Mouse (Mus musculus): ENCODE data around the gene Best1. TPM values are rescaled to one million over a fixed set of nuclear protein-coding genes. Genes with fewer than 3 reads are reported as not detected.

The Best1 gene
- polyA plus RNA-seq, 1 experiment from 2014 or later: 0.61 TPM

GRCm38 (mm10) chr19:9989171-9989883, 12.1 kb downstream of the Best1 start:
- Histone ChIP-seq H3K4me1 (replicated peaks; ENCODE audit: control insufficient read depth, insufficient read depth, low read length) (no peaks in the 10 kb centered on the region), H3K9ac (ENCODE audit: low read depth, low read length) (no peak overlapping the region), H3K36me3 (ENCODE audit: control insufficient read depth, insufficient read depth) (peaks cover 16% of the 10 kb centered on the region), H3K4me2 (replicated peaks; ENCODE audit: low read depth) (no peak overlapping the region), H3K27ac (ENCODE audit: low read depth, low read length) (no peak overlapping the region), H3K4me3 (ENCODE audit: low read depth, low read length) (no peak overlapping the region), H3K27me3 (replicated peaks; ENCODE audit: control insufficient read depth, insufficient read depth, low read length) (no peaks in the 10 kb centered on the region), H3K9me3 (ENCODE audit: control insufficient read depth) (no peaks in the 10 kb centered on the region)
- WGBS: 66% methylated on average over 17 of the region's 17 CpGs
- no peak for ATAC-seq
- TF ChIP-seq CTCF (IDR thresholded peaks at IDR 0.05; ENCODE audit: low read depth): peak; percentile 82

DNA sequence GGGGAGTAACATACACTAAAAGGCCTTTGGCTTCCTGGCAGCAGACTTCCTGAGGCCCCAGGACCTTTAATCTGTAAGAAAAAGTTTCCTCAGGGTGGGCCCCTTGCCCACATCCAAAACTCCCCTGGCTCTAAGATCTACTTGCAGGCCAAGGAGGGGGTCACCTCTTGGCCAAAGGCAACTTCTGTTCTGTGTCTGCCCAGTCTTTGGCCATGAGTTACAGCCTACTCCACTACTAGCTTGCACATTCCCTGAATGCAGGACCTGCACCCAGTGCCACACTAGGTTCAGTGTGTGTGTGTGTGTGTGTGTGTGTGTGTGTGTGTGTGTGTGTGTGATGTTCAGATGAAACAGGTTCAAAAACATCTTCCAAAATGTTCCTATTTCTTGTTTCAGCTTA, 13.8 kb downstream of the Best1 start:
- Histone ChIP-seq H3K4me2 (replicated peaks; ENCODE audit: low read depth) (no peak overlapping the region), H3K4me3 (ENCODE audit: low read depth, low read length) (no peak overlapping the region), H3K9ac (ENCODE audit: low read depth, low read length) (0 out of 2 replicates have a peak overlapping the region, but pooled peaks have one; percentile 7), H3K9me3 (ENCODE audit: control insufficient read depth) (no peaks in the 10 kb centered on the region), H3K36me3 (ENCODE audit: control insufficient read depth, insufficient read depth) (peaks cover 21% of the 10 kb centered on the region), H3K27ac (ENCODE audit: low read depth, low read length) (no peak overlapping the region), H3K4me1 (replicated peaks; ENCODE audit: control insufficient read depth, insufficient read depth, low read length) (no peaks in the 10 kb centered on the region), H3K27me3 (replicated peaks; ENCODE audit: control insufficient read depth, insufficient read depth, low read length) (no peaks in the 10 kb centered on the region)
- no peak for ATAC-seq
- TF ChIP-seq CTCF (IDR thresholded peaks at IDR 0.05; ENCODE audit: low read depth): no peak

DNA sequence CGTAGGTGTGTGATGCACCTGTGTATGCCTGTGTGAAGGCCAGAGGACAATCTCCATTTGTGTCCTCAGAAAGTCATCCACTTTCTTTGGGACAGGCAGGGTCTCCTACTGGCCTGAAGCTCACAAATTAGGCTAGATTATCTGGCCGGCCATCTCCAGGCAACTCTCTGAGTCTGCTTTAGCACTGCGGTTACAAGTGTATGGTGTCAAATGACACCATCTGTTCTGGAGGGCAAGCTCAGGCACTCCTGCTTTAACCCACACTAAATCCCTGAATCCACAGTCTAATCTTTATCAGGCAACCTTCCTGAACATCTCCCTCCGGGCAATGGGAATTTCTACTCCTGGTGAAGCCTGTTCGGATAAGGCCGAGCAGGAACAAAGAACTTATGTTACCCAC, 14.2 kb downstream of the Best1 start:
- no peak for ATAC-seq
- 0 out of 2 replicates have a peak overlapping the region, but pooled peaks have one; percentile 7 for H3K9ac ChIP-seq (ENCODE audit: low read depth, low read length)
- no peaks in the 10 kb centered on the region for H3K4me1 ChIP-seq (replicated peaks; ENCODE audit: control insufficient read depth, insufficient read depth, low read length)
- 50% methylated on average over 6 of the region's 6 CpGs for WGBS
- peaks cover 21% of the 10 kb centered on the region for H3K36me3 ChIP-seq (ENCODE audit: control insufficient read depth, insufficient read depth)
- no peaks in the 10 kb centered on the region for H3K27me3 ChIP-seq (replicated peaks; ENCODE audit: control insufficient read depth, insufficient read depth, low read length)
- H3K4me3 ChIP-seq (ENCODE audit: low read depth, low read length): no peak overlapping the region
- H3K4me2 ChIP-seq (replicated peaks; ENCODE audit: low read depth): no peak overlapping the region
- TF ChIP-seq CTCF (IDR thresholded peaks at IDR 0.05; ENCODE audit: low read depth): no peak
- H3K9me3 ChIP-seq (ENCODE audit: control insufficient read depth): no peaks in the 10 kb centered on the region
- no peak overlapping the region for H3K27ac ChIP-seq (ENCODE audit: low read depth, low read length)

GRCm38 (mm10) chr19:9985900-9986421, 15.5 kb downstream of the Best1 start:
- no peaks in the 10 kb centered on the region for H3K27me3 ChIP-seq (replicated peaks; ENCODE audit: control insufficient read depth, insufficient read depth, low read length)
- no peak for TF ChIP-seq CTCF (IDR thresholded peaks at IDR 0.05; ENCODE audit: low read depth)
- H3K27ac ChIP-seq (ENCODE audit: low read depth, low read length): no peak overlapping the region
- no peak for ATAC-seq
- peaks cover 21% of the 10 kb centered on the region for H3K36me3 ChIP-seq (ENCODE audit: control insufficient read depth, insufficient read depth)
- WGBS: 84% methylated on average over 2 of the region's 2 CpGs
- H3K4me2 ChIP-seq (replicated peaks; ENCODE audit: low read depth): no peak overlapping the region
- no peak overlapping the region for H3K9ac ChIP-seq (ENCODE audit: low read depth, low read length)
- H3K9me3 ChIP-seq (ENCODE audit: control insufficient read depth): no peaks in the 10 kb centered on the region
- no peak overlapping the region for H3K4me3 ChIP-seq (ENCODE audit: low read depth, low read length)
- H3K4me1 ChIP-seq (replicated peaks; ENCODE audit: control insufficient read depth, insufficient read depth, low read length): peaks cover 6% of the 10 kb centered on the region; the same call in 1 of the 2 replicates

- ATAC-seq: no peak
- Histone ChIP-seq H3K4me3 (ENCODE audit: low read depth, low read length) (no peak overlapping the region), H3K9me3 (ENCODE audit: control insufficient read depth) (no peaks in the 10 kb centered on the region), H3K27me3 (replicated peaks; ENCODE audit: control insufficient read depth, insufficient read depth, low read length) (no peaks in the 10 kb centered on the region), H3K9ac (ENCODE audit: low read depth, low read length) (no peak overlapping the region), H3K27ac (ENCODE audit: low read depth, low read length) (no peak overlapping the region; the same call in 1 of the 2 replicates), H3K4me1 (replicated peaks; ENCODE audit: control insufficient read depth, insufficient read depth, low read length) (peaks cover 6% of the 10 kb centered on the region; the same call in 1 of the 2 replicates), H3K4me2 (replicated peaks; ENCODE audit: low read depth) (no peak overlapping the region), H3K36me3 (ENCODE audit: control insufficient read depth, insufficient read depth) (peaks cover 21% of the 10 kb centered on the region)
- WGBS: 80% methylated on average over 6 of the region's 6 CpGs
- TF ChIP-seq CTCF (IDR thresholded peaks at IDR 0.05; ENCODE audit: low read depth): no peak
Observed at GRCm38 (mm10) chr19:9985190-9985899, 16.1 kb downstream of the Best1 start.

All from intestine, postnatal 0 days (tissue).